Mouse (Mus musculus): ENCODE data around the gene Gm3187.
"Not testable (repeated sequence)": the region's sequence is repeated elsewhere in the genome, so short reads cannot be mapped to it uniquely, and the experiment has no call there.

Gm3187 gene

DNA sequence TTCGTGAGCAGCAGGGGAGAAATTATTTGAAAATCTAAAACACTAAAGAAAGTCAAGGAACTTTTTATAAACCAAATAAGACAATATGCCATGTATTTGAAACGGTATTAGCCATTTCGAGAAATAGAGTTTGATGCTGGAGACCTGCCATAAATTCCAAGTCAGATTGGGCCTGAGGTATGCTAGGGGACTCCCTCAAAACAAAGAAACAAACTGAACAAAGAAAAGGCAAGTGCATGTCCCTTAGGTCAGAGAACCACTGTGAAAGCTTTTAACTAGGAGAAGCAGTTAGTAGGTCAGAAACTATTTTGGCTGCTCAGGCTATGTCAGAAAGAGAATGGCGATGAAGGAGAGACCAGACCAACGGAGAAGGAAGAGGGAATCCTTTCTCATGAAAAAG lies at the start of gene Gm3187:
Gene Gm3187, plus strand, starts transcription at position 301 of the 400 bp plus-strand sequence.
- not testable (repeated sequence) for DNase-seq (ENCODE audit: low spot score)

DNA sequence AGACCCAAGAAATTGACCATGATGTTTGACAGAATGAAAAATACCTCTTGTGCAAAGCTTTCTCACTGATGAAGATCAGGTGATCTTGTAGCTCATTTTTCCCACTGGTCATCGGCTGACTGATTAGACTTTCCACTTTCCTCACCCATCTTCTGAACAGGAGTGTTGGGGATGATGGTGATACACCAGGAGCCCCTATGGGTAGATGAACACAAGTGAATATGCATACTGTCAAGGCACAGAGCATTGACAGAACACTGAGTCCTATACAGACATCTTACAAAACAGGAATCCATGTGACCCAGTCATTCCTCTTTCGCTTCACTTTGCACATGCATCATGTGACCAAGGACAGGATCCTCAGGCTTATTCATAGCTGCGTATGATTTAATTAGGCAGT lies 28.6 kb upstream of the Gm3187 start, which contains the start of gene Gm3194:
Gene Gm3194, minus strand, starts transcription at position 101 of the 400 bp plus-strand sequence.
- DNase-seq (ENCODE audit: low spot score) = not testable (repeated sequence)

DNA sequence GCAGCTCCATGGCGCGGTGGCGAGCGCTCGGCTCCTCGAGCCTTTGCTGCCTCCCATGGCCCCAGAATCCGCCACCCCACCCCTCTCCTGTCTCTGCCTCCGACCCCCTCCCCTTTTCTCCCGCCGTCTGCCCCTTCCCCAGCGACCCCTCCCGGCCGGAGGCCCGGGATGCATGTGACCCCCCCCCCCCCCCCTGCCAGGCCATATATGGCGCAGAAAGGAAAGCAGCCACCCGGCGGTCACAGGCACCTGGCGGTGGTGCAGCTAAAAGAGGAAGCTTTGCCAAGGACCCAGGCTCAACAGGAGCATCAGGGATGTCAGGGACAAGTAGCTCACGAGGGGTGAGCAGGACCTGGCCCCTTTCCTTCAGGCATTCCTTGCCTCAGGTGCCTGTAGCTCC lies 23.5 kb upstream of the Gm3187 start:
- DNase-seq (ENCODE audit: low spot score) = not testable (repeated sequence)

DNA sequence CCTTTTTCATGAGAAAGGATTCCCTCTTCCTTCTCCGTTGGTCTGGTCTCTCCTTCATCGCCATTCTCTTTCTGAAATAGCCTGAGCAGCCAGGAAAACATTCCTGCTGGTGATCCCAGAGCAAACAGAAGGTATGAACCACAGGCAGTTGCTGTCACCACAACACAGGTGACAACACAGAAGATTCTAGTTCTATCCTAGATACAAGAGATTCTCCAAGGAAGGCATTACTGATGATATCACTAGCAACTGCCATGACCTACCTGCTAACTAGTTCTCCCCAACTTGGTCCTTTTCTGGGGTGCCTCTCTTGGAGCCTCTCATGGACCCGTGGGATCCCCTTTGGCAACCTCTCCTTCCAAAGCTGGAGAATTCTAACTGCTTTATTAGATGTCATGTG lies 6.3 kb upstream of the Gm3187 start, which contains the start of gene Gm8246:
Gene Gm8246, minus strand, starts transcription at position 101 of the 400 bp plus-strand sequence.
- DNase-seq (ENCODE audit: low spot score) = not testable (repeated sequence)

DNA sequence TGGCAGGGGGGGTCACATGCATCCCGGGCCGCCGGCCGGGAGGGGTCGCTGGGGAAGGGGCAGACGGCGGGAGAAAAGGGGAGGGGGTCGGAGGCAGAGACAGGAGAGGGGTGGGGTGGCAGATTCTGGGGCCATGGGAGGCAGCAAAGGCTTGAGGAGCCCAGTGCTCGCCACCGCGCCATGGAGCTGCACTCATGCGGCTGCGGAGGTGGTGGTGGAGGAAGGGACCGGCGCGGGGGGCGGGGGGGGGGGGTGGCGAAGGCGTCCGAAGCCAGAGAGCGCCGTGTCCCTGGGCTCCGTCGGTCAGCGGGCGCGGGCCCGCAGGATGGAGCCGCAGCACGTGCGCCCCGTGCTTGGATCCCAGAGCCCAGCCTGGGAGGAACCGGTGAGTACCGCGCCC lies 17.4 kb downstream of the Gm3187 start, which contains the start of gene Gm3488:
Gene Gm3488, plus strand, starts transcription at position 301 of the 400 bp plus-strand sequence.
- DNase-seq (ENCODE audit: low spot score) = not testable (repeated sequence)

DNA sequence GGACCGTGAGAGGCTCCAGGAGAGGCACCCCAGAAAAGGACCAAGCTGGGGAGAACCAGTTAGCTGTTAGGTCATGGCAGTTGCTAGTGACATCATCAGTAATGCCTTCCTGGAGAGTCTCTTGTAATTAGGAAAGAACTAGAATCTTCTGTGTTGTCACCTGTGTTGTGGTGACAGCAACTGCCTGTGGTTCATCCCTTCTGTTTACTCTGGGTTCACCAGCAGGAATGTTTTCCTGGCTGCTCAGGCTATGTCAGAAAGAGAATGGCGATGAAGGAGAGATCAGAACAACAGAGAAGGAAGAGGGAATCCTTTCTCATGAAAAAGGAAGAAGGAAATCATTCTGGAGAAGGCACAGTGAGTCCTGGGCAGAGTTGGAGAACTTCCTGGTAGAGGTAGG lies 54.2 kb downstream of the Gm3187 start, which contains the start of gene Gm3532:
Gene Gm3532, plus strand, starts transcription at position 301 of the 400 bp plus-strand sequence.
- DNase-seq (ENCODE audit: low spot score) = not testable (repeated sequence)
